Mouse (Mus musculus): ENCODE results near the gene Arxes2. TPM values are rescaled to one million over a fixed set of nuclear protein-coding genes. Genes with fewer than 3 reads are reported as not detected.
"Not testable (repeated sequence)": the region's sequence is repeated elsewhere in the genome, so short reads cannot be mapped to it uniquely, and the experiment has no call there.

The Arxes2 gene
- polyA plus RNA-seq (2012; fragmentation: generic; extraction: Trizol): 0.18 TPM
- long read RNA-seq, experiment 1, transcript Arxes2-201 (1 exons, 1,532 nt): major isoform, 7 of 7 reads
- long read RNA-seq, experiment 1, partial matches to known transcripts: 0 of 7 reads
- long read RNA-seq, experiment 1, other reads (novel, unspliced or antisense): 0 of 7 reads
- long read RNA-seq, experiment 2, transcript Arxes2-201 (1 exons, 1,532 nt): major isoform, 8 of 8 reads
- long read RNA-seq, experiment 2, partial matches to known transcripts: 0 of 8 reads
- long read RNA-seq, experiment 2, other reads (novel, unspliced or antisense): 0 of 8 reads

GRCm38 (mm10) chrX:135993664-135994119 is at the start of gene Arxes2:
Gene Arxes2 (plus strand): TSS chrX:135993824.
- H3K79me3 ChIP-seq (ENCODE audit: low read depth); H3K79me2 ChIP-seq (ENCODE audit: control insufficient read depth, insufficient read depth); H3K36me3 ChIP-seq (ENCODE audit: control insufficient read depth, insufficient read depth); H3K4me3 ChIP-seq (ENCODE audit: insufficient read depth, poor library complexity, severe bottlenecking); H3K27me3 ChIP-seq (ENCODE audit: control insufficient read depth, insufficient read depth, insufficient read length); H3ac ChIP-seq (ENCODE audit: control insufficient read depth, insufficient read length, low read depth): not testable (repeated sequence)

- Histone ChIP-seq H3K27me3 (ENCODE audit: control insufficient read depth, insufficient read depth, insufficient read length) (no peaks in the 10 kb centered on the region), H3K79me3 (ENCODE audit: low read depth) (no peaks in the 10 kb centered on the region), H3K36me3 (ENCODE audit: control insufficient read depth, insufficient read depth) (no peaks in the 10 kb centered on the region), H3ac (ENCODE audit: control insufficient read depth, insufficient read length, low read depth) (no peak overlapping the region), H3K79me2 (ENCODE audit: control insufficient read depth, insufficient read depth) (no peaks in the 10 kb centered on the region), H3K4me3 (ENCODE audit: insufficient read depth, poor library complexity, severe bottlenecking) (no peak overlapping the region)
- no peak for TF ChIP-seq FOSL1 (IDR thresholded peaks at IDR 0.05; ENCODE audit: insufficient read depth, low read length, poor library complexity, severe bottlenecking)
- TF ChIP-seq USF1 (IDR thresholded peaks at IDR 0.05; ENCODE audit: low read depth): no peak
- TF ChIP-seq MAX (IDR thresholded peaks at IDR 0.05): no peak
- TF ChIP-seq CEBPB (IDR thresholded peaks at IDR 0.05; ENCODE audit: low read depth): no peak
- TF ChIP-seq CTCF (IDR thresholded peaks at IDR 0.05; ENCODE audit: control insufficient read depth, insufficient read depth, insufficient read length): no peak
These were observed 44.8 kb upstream of the Arxes2 start for GRCm38 (mm10) chrX:135948699-135949437.

GRCm38 (mm10) chrX:135956988-135957690 is 36.5 kb upstream of the Arxes2 start:
- Histone ChIP-seq H3ac (ENCODE audit: control insufficient read depth, insufficient read length, low read depth) (no peak overlapping the region), H3K36me3 (ENCODE audit: control insufficient read depth, insufficient read depth) (no peaks in the 10 kb centered on the region)
- TF ChIP-seq MYOD1 (IDR thresholded peaks at IDR 0.05; ENCODE audit: control insufficient read depth, insufficient read length, low read depth): no peak
- TF ChIP-seq MYOG (IDR thresholded peaks at IDR 0.05; ENCODE audit: control insufficient read depth, extremely low read depth, insufficient read length): no peak
- no peak for TF ChIP-seq CTCF (IDR thresholded peaks at IDR 0.05; ENCODE audit: control insufficient read depth, insufficient read depth, insufficient read length)
- no peak for TF ChIP-seq FOSL1 (IDR thresholded peaks at IDR 0.05; ENCODE audit: insufficient read depth, low read length, poor library complexity, severe bottlenecking)
- TF ChIP-seq USF1 (IDR thresholded peaks at IDR 0.05; ENCODE audit: low read depth): no peak
- no peak for TF ChIP-seq CEBPB (IDR thresholded peaks at IDR 0.05; ENCODE audit: low read depth)
- TF ChIP-seq MAX (IDR thresholded peaks at IDR 0.05): no peak

GRCm38 (mm10) chrX:135957691-135958081 is 35.9 kb upstream of the Arxes2 start:
- H3K79me2 ChIP-seq (ENCODE audit: control insufficient read depth, insufficient read depth): no peaks in the 10 kb centered on the region
- no peaks in the 10 kb centered on the region for H3K36me3 ChIP-seq (ENCODE audit: control insufficient read depth, insufficient read depth)
- H3ac ChIP-seq (ENCODE audit: control insufficient read depth, insufficient read length, low read depth): no peak overlapping the region
- TF ChIP-seq USF1 (IDR thresholded peaks at IDR 0.05; ENCODE audit: low read depth) (no peak), MAX (IDR thresholded peaks at IDR 0.05) (no peak), FOSL1 (IDR thresholded peaks at IDR 0.05; ENCODE audit: insufficient read depth, low read length, poor library complexity, severe bottlenecking) (no peak), MYOD1 (IDR thresholded peaks at IDR 0.05; ENCODE audit: control insufficient read depth, insufficient read length, low read depth) (no peak), CTCF (IDR thresholded peaks at IDR 0.05; ENCODE audit: control insufficient read depth, insufficient read depth, insufficient read length) (no peak), MYOG (IDR thresholded peaks at IDR 0.05; ENCODE audit: control insufficient read depth, extremely low read depth, insufficient read length) (no peak)
- H3K79me3 ChIP-seq (ENCODE audit: low read depth): no peaks in the 10 kb centered on the region
- no peak overlapping the region for H3K4me3 ChIP-seq (ENCODE audit: insufficient read depth, poor library complexity, severe bottlenecking)
- H3K27me3 ChIP-seq (ENCODE audit: control insufficient read depth, insufficient read depth, insufficient read length): no peaks in the 10 kb centered on the region

More at GRCm38 (mm10) chrX:135956988-135957690, 36.5 kb upstream of the Arxes2 start:
- no peaks in the 10 kb centered on the region for H3K79me3 ChIP-seq (ENCODE audit: low read depth)
- H3K27me3 ChIP-seq (ENCODE audit: control insufficient read depth, insufficient read depth, insufficient read length): no peaks in the 10 kb centered on the region
- no peak overlapping the region for H3K4me3 ChIP-seq (ENCODE audit: insufficient read depth, poor library complexity, severe bottlenecking)
- no peaks in the 10 kb centered on the region for H3K79me2 ChIP-seq (ENCODE audit: control insufficient read depth, insufficient read depth)

GRCm38 (mm10) chrX:135958589-135959225 is 34.9 kb upstream of the Arxes2 start:
- Histone ChIP-seq H3K36me3 (ENCODE audit: control insufficient read depth, insufficient read depth) (no peaks in the 10 kb centered on the region), H3K27me3 (ENCODE audit: control insufficient read depth, insufficient read depth, insufficient read length) (no peaks in the 10 kb centered on the region), H3K79me2 (ENCODE audit: control insufficient read depth, insufficient read depth) (no peaks in the 10 kb centered on the region), H3ac (ENCODE audit: control insufficient read depth, insufficient read length, low read depth) (no peak overlapping the region), H3K4me3 (ENCODE audit: insufficient read depth, poor library complexity, severe bottlenecking) (no peak overlapping the region), H3K79me3 (ENCODE audit: low read depth) (no peaks in the 10 kb centered on the region)
- TF ChIP-seq MYOG (IDR thresholded peaks at IDR 0.05; ENCODE audit: control insufficient read depth, extremely low read depth, insufficient read length) (no peak), USF1 (IDR thresholded peaks at IDR 0.05; ENCODE audit: low read depth) (no peak), CEBPB (IDR thresholded peaks at IDR 0.05; ENCODE audit: low read depth) (no peak), MYOD1 (IDR thresholded peaks at IDR 0.05; ENCODE audit: control insufficient read depth, insufficient read length, low read depth) (no peak)

Data from C2C12 (cell line).